Mouse (Mus musculus) CD4-positive, CD25-positive, alpha-beta regulatory T cell, adult 9 weeks (primary cell): ENCODE data around the gene Sult2a1. TPM values are rescaled to one million over a fixed set of nuclear protein-coding genes. Genes with fewer than 3 reads are reported as not detected.

ENCODE experiments used
- polyA plus RNA-seq: library from polyadenylated mRNA; unstranded; fragments of 100-300 nt; shearing (Covaris generic); gene quantifications from one replicate; pipeline ENCODE4 v1.2.1, GENCODE M21; 2017

Sult2a1 gene
- not detected for polyA plus RNA-seq

DNA sequence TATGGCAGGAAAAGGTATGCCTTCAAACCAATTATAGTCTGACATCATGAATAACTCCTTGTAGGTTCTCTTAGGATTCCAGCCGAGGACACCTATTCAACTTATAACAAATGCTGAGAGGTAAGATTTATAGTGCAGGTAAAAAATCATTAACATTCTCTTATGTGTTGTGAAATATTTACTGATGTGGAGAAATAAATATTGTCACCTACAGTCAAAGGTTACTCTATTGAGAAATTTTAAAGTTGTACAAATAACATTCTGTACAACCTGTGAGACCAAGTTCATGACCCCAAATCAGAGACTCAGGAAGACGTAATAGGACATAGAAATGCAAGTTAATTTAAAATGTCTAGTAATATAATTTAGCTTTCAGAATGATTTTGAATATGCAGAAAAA lies at the start of gene Sult2a1:
Gene Sult2a1 (minus strand): TSS at position 101 of the 400 bp plus-strand sequence.

Other genes with a start within 250 kb of the Sult2a1 start
- gene Sult2a5, start 213.4 kb downstream of the Sult2a1 start, polyA plus RNA-seq = not detected
- gene Sult2a2, start 103.9 kb downstream of the Sult2a1 start, polyA plus RNA-seq = not detected
- not detected for gene Sult2a4, start 152.2 kb upstream of the Sult2a1 start, polyA plus RNA-seq